Mouse (Mus musculus): ENCODE results near the gene Olfr46.
"Not testable (repeated sequence)": the region's sequence is repeated elsewhere in the genome, so short reads cannot be mapped to it uniquely, and the experiment has no call there.

Olfr46 gene

GRCm38 (mm10) chr7:140600969-140601368 lies at the start of gene Olfr46:
Olfr46 (plus strand) TSS chr7:140601269.
- not testable (repeated sequence) for DNase-seq

- no peak for DNase-seq
These were observed 33.5 kb upstream of the Olfr46 start, which contains the start of gene Olfr538 for GRCm38 (mm10) chr7:140567586-140567985. Olfr538 (plus strand) TSS chr7:140567886.

GRCm38 (mm10) chr7:140628670-140629069 lies 27.6 kb downstream of the Olfr46 start, which contains the start of gene Olfr61:
Olfr61 (plus strand) TSS chr7:140628970.
- DNase-seq, result not testable (repeated sequence)

GRCm38 (mm10) chr7:140630559-140630958 lies 29.5 kb downstream of the Olfr46 start:
- no peak for DNase-seq

GRCm38 (mm10) chr7:140646152-140646551 lies 45.1 kb downstream of the Olfr46 start, which contains the start of gene Olfr53:
Olfr53 (plus strand) TSS chr7:140646452.
- no peak for DNase-seq

GRCm38 (mm10) chr7:140659630-140660029 lies 58.6 kb downstream of the Olfr46 start, which contains the start of gene Olfr539:
Olfr539 (plus strand) TSS chr7:140659930.
- DNase-seq, result no peak
